Comparison of ENCODE assay signal across 15 mouse cellular contexts in the genomic region with DNA sequence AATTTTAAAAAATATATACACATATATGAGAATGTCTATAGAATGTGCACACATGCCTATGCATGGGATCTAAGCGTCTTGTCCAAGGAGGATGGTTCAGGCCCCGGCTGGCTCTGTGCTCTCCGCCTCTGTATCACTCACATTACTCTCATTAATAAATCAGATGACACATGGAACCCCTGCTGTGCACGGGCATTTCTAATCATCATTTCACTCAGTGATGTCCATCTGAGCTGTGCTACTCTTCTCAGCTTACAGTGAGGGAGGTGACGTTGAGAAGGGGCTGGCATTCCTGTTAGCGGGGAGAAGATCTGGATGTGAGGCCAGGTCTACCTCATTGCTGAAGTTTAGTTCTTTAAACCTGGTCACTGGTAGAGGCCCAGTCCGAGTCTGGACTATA.
"Had no signal": no experiment of that assay in that cellular context is flagged by ENCODE, and none has a peak within 500 bp of the region (broad histone marks: within the 10 kb centered on the region; RNA-seq: fewer than 3 reads in every experiment).

No protein-coding gene starts in this region.

- H3K27me3 ChIP-seq: neural tube, embryonic 12.5 days; neural tube, embryonic 13.5 days; neural tube, embryonic 15.5 days; stomach, embryonic 15.5 days had no signal

- H3K36me3 ChIP-seq: neural tube, embryonic 12.5 days; neural tube, embryonic 13.5 days; neural tube, embryonic 15.5 days; stomach, embryonic 15.5 days had no signal

- H3K4me3 ChIP-seq: neural tube, embryonic 12.5 days; neural tube, embryonic 13.5 days; neural tube, embryonic 15.5 days; stomach, embryonic 15.5 days had no signal

- H3K9me3 ChIP-seq: neural tube, embryonic 12.5 days; neural tube, embryonic 13.5 days; neural tube, embryonic 15.5 days; stomach, embryonic 15.5 days had no signal

- H3K4me1 ChIP-seq: neural tube, embryonic 12.5 days had no signal

- DNase-seq: right cerebral cortex, adult 18-20 months; right cerebral cortex, postnatal 14 days; right cerebral cortex, postnatal 25 days; right cerebral cortex, postnatal 4 days; spleen, adult 18-20 months; thymus, adult 18-20 months; thymus, adult 2 months; thymus, postnatal 25 days; thymus, postnatal 36 days; thymus, postnatal 4 days had no signal

- H3K27ac ChIP-seq: neural tube, embryonic 12.5 days; neural tube, embryonic 13.5 days; neural tube, embryonic 15.5 days; stomach, embryonic 15.5 days; stomach, postnatal 0 days had no signal
